Mouse (Mus musculus): ENCODE measurements around the gene Mcu. TPM values are rescaled to one million over a fixed set of nuclear protein-coding genes. Genes with fewer than 3 reads are reported as not detected.

Gene Mcu
- total RNA-seq, 2 experiments from 2014 or later, result 36.0 to 42.0 TPM

DNA sequence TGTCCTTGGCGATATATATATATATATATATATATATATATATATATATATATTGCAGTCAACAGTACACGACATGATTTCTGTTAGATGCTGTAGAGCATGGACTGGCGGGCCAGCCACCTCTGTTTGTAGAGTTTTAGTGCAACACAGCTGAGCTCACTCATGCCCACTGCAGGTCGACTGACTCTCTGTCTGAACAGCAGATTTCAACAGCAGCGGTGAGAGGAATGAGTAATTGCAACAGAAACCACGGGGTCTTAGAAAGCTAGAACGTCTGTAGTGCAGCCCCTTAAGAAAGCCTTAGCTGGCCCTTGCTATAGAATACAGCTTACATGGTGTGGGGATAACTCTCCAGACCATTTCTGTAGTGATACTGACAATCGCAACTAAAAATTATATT is 121.6 kb downstream of the Mcu start:
- Histone ChIP-seq H3K4me3 (no peak overlapping the region), H3K27ac (no peak overlapping the region)
- no peak for TF ChIP-seq CTCF (IDR thresholded peaks at IDR 0.05)
- no peak for DNase-seq
- intact Hi-C loops (cut with DNase I), result loop anchor here (10.0 kb wide), 2 partner anchors 120 to 210 kb away; partner anchors contain the start of genes Gm10322, Mcu and Micu1

DNA sequence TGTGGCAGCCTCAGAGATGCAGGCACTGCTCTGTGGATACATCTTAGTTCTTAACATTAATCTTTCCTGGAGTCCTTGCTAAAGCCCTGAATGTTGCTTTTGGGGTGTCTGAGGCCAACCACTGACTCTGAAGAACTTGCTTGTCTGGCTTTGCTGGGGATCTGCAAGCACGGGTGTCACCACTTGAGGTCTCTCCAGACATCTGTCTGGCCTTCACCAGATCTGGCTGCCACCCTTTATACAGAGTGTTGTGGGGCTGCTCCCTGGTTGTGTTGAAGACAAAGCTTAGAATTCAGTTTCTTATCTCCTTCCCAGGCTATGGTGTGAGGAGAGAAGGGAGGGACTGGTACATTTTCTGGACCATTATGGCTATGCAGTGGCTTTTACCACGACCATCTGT is 122.4 kb downstream of the Mcu start:
- H3K27ac ChIP-seq, result no peak overlapping the region
- intact Hi-C loops (cut with DNase I), result loop anchor here (10.0 kb wide), 2 partner anchors 121 to 211 kb away; partner anchors contain the start of genes Gm10322, Mcu and Micu1
- no peak overlapping the region for H3K4me3 ChIP-seq
- peak; percentile 61 for TF ChIP-seq CTCF (IDR thresholded peaks at IDR 0.05)
- peak; percentile 56 for DNase-seq

DNA sequence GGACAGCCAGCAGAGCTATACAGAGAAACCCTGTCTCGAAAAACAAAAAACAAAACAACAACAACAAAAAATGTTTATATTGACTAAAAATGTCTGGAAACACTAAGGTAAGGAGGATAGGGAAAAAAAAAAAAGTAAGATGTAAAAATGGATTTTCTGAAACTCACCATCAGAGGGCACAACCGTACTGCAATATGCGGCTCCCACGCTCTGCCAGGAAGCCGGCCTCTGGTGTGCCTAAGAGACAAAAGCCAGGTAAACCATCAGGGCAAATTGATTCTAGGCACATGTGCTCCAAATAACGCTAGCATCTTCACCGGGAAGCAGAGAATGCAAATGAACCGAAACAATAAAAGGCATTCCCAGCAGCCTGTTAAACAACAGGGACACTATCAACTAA is 125.6 kb downstream of the Mcu start:
- H3K27ac ChIP-seq, result no peak overlapping the region
- H3K4me3 ChIP-seq, result no peak overlapping the region
- DNase-seq, result no peak
- intact Hi-C loops (cut with DNase I), result loop anchor here (1.0 to 10.0 kb wide), 4 partner anchors 124 to 373 kb away; partner anchors contain the start of genes Gm10322, Mcu and Micu1
- TF ChIP-seq CTCF (IDR thresholded peaks at IDR 0.05), result peak; percentile 53

DNA sequence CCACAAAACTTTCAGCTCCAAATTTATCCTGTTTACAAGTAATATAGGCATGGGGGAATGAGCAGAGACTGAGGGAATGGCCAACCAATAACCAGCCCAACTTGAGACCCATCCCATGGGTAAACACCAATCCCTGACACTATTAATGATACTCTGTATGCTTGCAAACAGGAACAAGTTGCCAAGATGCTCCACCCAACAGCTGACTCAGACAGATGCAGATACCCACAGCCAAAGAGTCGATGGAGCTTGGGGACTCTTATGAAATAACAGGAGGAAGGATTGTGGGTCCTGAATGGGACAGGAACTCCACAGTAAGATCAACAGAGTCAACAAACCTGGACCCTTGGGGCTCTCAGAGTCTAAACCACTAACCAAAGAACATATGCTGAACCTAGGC is 127.1 kb downstream of the Mcu start:
- Histone ChIP-seq H3K4me3 (no peak overlapping the region), H3K27ac (peak overlapping the region; percentile 46)
- intact Hi-C loops (cut with DNase I), result no loop called here
- TF ChIP-seq CTCF (IDR thresholded peaks at IDR 0.05), result no peak
- DNase-seq, result peak; percentile 64

- Histone ChIP-seq H3K4me3 (no peak overlapping the region), H3K27ac (no peak overlapping the region)
- intact Hi-C loops (cut with DNase I), result no loop called here
- no peak for TF ChIP-seq CTCF (IDR thresholded peaks at IDR 0.05)
- no peak for DNase-seq
Observed at GRCm38 (mm10) chr10:59487351-59487750, 129.1 kb downstream of the Mcu start.

DNA sequence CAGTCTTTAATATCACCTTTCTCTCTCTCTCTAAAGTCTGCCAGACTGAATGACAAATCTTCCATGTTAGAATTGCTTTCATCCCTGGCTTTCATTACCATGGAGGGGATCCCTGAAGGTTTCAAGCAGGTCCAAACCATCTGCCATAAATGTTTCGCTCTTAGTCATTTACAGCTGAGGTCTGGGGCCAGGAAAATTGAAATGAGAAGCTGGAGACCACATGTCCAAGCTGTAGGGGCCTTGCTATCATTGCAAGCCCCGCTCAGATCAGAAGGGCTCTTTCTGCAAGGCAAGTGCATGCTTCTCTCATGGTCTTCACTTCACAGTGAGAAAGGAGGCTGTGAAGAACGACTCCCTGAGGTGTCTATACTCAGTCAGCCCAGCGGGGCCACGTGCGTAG is 132.2 kb downstream of the Mcu start:
- intact Hi-C loops (cut with DNase I), result no loop called here
- TF ChIP-seq CTCF (IDR thresholded peaks at IDR 0.05), result no peak
- Histone ChIP-seq H3K27ac (no peak overlapping the region), H3K4me3 (no peak overlapping the region)
- DNase-seq, result no peak

DNA sequence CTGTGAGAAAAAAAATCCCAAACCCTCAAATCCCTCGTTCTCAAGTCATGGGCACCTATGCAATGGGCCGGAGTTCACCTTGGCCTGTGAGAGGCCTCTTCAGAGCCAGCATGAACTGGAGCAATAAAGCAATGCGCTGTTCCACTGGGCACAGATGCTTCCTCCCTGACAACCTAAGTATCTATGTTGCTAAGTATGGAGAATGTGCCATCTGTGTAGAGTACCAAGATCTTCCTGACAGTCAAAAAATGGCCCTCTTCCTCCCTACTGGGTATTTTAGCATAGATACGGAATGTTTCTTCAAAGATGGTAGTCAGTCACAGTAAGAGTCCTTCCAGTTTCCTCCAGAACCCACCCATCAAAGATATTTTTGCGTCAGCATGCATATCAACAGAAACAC is 135.1 kb downstream of the Mcu start:
- Histone ChIP-seq H3K27ac (no peak overlapping the region), H3K4me3 (no peak overlapping the region)
- no peak for DNase-seq
- intact Hi-C loops (cut with DNase I), result no loop called here
- no peak for TF ChIP-seq CTCF (IDR thresholded peaks at IDR 0.05)

GRCm38 (mm10) chr10:59470451-59470850 is 146.0 kb downstream of the Mcu start:
- DNase-seq, result peak; percentile 79
- intact Hi-C loops (cut with DNase I), result no loop called here
- H3K27ac ChIP-seq, result peak overlapping the region; percentile 38
- TF ChIP-seq CTCF (IDR thresholded peaks at IDR 0.05), result no peak
- no peak overlapping the region for H3K4me3 ChIP-seq

DNA sequence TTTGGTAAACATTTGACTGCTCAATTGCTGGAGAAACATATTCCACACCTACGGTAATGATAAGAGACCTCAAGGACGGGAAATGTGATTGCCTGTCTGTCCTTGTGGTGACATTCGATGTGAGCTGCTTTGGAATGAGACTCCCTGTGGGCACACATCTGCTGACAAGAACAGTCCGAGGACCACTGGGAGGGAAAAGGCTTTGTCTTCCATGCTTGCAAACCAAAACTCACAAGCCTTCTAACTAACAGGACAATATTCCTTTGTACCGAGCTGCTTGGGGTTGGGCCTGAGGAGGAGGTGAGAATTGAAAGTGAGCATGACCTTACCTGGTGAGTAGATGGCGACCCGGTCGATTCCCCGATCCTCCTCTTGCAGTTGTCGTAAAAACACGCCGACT is 149.2 kb downstream of the Mcu start:
- TF ChIP-seq CTCF (IDR thresholded peaks at IDR 0.05), result no peak
- intact Hi-C loops (cut with DNase I), result no loop called here

DNA sequence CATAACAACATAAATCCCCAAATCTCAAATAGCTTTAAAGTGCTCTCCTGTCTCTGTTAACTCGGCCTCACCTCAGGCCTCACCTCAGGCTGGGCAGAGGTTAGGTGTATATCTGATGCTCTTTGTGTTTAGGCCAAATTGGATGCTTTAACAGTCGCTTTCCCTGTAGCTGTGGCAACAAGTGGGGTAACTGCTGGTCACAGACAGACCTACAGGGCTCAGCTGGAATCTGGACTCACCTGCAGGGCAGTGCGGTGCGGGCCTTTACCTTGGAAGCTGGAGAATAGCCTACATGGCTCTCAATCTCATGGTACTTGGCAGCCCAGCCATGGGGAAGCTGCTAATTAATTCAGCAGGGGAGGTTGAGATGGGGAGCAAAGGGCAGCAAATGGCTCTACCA is 149.9 kb downstream of the Mcu start:
- TF ChIP-seq CTCF (IDR thresholded peaks at IDR 0.05), result no peak
- H3K27ac ChIP-seq, result no peak overlapping the region
- DNase-seq, result no peak

More for the DNA sequence above, 149.2 kb downstream of the Mcu start:
- H3K4me3 ChIP-seq, result no peak overlapping the region
- DNase-seq, result no peak
- H3K27ac ChIP-seq, result no peak overlapping the region

GRCm38 (mm10) chr10:59465546-59465945 is 150.9 kb downstream of the Mcu start:
- no peak for TF ChIP-seq CTCF (IDR thresholded peaks at IDR 0.05)
- no peak for DNase-seq
- Histone ChIP-seq H3K27ac (no peak overlapping the region), H3K4me3 (no peak overlapping the region)
- intact Hi-C loops (cut with DNase I), result no loop called here

More for the DNA sequence above, 149.9 kb downstream of the Mcu start:
- intact Hi-C loops (cut with DNase I), result no loop called here
- H3K4me3 ChIP-seq, result no peak overlapping the region

- TF ChIP-seq CTCF (IDR thresholded peaks at IDR 0.05), result no peak
- no peak for DNase-seq
- H3K27ac ChIP-seq, result no peak overlapping the region
- H3K4me3 ChIP-seq, result no peak overlapping the region
- intact Hi-C loops (cut with DNase I), result no loop called here
Observed at GRCm38 (mm10) chr10:59462307-59462706, 154.2 kb downstream of the Mcu start.

- intact Hi-C loops (cut with DNase I), result no loop called here
- DNase-seq, result no peak
- no peak for TF ChIP-seq CTCF (IDR thresholded peaks at IDR 0.05)
- Histone ChIP-seq H3K27ac (no peak overlapping the region), H3K4me3 (no peak overlapping the region)
Observed at GRCm38 (mm10) chr10:59459767-59460166, 156.7 kb downstream of the Mcu start.

DNA sequence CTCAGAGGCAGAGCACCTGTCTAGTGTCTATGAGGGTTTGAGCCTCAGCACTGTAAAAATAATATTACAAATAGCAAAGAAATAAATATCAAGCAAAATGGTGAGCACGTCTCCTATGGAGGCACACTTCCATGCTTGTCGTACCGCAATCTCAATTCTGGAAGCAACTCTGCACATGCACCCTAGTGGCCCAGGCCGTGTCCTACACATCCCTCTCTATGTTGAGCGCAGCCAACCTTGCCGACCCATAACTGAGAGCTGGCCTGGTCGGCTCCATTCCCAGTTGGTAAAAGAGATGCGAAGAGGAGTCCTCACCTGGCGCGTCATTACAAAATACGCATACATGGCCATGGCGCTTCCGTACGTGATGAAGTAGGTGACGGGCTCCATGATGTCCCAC is 161.9 kb downstream of the Mcu start:
- intact Hi-C loops (cut with DNase I), result loop anchor here (5.0 kb wide), 2 partner anchors 363 to 413 kb away; no protein-coding TSS in a partner anchor
- Histone ChIP-seq H3K4me3 (no peak overlapping the region), H3K27ac (no peak overlapping the region)
- TF ChIP-seq CTCF (IDR thresholded peaks at IDR 0.05), result no peak
- DNase-seq, result no peak

Data from gastrocnemius, adult 2 months (tissue).